Mouse (Mus musculus) thymus, postnatal 36 days (tissue): Measurements from ENCODE around the gene 9130213A22Rik.

Experiments
- DNase-seq, 2 experiments: peaks; one replicate each; pipeline ENCODE4 v3.0.0; 2022; ENCODE audit warnings: mixed read lengths in 2 of 2

The 9130213A22Rik gene

DNA sequence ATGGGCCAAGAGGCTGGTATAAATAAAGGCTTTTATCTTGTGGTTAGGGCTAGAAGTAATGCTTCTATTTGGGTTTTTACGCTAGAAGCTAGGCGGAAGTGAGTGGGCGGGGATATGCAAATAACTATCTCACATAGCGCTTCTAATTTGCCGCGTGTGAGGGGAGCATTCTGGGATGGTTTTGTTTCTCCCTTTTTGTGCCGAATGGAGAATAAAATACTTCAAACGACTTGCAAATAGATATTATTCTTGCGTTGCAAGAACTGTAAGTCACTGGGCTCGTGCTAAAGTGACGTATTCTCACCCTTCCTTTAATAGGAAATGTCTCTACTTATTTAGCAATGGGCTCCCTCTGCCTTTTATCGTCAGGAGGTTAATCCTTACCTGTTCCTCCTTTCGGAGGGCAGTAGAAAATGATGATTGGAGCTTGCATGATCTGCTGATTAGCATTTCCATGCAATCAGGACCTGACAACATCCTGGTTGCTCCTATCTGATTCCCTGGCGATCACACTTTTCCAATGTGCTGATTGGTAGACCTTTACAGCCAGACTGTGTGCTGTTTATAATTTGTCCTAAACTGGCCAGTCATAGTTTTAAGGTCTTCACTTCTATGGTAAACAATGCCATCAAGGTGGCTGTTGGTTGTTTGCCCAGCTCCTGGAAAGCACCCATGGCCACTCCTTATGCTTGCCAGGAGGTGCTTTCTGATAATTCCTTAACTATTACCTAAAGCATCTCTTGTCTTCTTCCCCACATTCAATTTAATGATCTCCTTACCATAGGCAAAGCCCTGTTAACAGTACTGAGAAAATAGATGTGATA, 49.1 kb downstream of the 9130213A22Rik start:
- DNase-seq: peak; percentile 70 to 76

DNA sequence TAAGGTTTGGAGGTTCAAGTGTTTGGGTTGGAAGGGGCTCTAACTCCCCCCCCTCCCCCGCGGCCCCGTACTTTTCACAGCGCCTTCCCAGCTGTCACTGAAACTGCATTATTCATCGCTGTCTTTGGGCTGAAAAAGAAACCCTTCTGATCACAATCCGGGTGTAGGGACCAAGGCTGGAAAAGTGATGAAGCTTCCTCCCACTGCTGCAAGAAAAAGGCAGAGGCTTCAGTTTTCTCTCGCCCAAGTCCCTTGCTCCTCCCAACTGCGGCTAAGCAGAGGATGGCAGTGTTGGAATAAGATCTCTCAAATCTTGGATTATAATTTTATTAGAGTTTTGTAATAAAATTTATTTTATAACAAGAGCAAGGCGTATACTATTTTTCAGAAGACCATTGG, 49.7 kb downstream of the 9130213A22Rik start:
- no peak for DNase-seq

DNA sequence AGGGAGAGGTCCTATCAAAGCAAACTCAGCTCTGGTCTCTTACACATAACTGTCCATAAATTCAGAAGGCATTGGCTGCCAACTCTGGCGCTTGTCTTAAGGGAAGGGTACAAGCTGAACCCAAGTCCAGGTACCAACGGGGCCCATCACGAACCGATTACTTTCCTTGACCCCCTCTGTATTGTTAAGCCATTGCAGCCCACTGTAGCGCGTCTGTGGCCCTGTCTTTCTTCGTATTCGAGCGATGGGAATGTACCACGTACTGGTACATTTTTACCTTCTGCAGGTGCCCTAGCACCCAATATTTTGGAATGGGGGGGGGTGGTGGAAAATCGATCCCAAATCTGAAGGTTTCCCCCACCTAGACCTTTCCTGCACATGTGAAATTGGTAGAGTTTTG, 50.2 kb downstream of the 9130213A22Rik start:
- DNase-seq: no peak

DNA sequence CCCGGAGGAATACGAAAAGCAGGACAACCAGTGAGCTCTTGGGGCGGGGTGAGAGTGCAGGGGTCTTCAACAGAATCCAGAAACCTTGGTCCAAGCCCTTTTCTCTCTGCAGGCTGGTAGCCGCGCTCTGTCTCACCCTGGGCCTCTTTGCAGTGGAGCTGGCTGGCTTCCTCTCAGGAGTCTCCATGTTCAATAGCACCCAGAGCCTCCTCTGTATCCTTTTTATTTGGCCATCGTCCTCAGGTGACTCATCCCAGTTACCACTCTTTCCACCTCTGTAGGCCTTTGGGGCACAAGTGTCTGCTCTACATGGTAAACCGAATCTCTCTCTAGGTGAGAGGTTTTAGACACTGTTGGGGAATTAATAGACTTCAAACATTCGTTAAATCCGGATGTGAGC, 51.1 kb downstream of the 9130213A22Rik start:
- no peak for DNase-seq

DNA sequence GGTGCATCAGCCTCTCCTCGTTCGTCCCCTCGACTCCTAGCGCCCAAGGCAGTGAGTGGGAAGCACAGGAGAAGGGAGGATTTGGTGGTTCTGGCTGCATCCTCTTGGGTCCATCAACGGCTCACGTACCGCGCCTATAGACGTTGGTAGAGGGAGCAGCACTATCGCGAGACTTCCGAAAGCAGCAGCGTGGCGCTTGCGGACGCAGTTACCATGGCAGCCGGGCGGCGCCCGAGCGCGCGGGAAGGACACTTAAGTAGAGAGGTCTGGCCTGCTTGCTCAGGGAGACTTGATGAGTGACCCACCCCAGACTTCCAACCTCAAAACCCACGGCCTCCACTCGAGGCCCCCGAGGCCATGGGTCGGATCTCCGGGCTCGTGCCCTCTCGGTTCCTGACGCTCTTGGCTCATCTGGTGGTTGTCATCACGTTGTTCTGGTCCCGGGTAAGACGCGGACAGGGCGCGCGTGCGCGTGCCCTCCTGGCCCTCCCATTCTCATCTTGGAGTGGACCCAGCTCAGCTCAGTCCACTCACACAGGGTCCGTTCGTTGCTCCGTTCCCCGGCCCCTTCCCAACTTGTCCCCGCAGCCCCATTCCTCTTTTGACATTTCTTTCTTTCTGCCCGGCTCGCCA, 51.7 kb downstream of the 9130213A22Rik start, which contains the start of gene Tmem107:
TSS of gene Tmem107 (plus strand) at position 217 of the 633 bp plus-strand sequence.
- peak; percentile 89 to 92 for DNase-seq

DNA sequence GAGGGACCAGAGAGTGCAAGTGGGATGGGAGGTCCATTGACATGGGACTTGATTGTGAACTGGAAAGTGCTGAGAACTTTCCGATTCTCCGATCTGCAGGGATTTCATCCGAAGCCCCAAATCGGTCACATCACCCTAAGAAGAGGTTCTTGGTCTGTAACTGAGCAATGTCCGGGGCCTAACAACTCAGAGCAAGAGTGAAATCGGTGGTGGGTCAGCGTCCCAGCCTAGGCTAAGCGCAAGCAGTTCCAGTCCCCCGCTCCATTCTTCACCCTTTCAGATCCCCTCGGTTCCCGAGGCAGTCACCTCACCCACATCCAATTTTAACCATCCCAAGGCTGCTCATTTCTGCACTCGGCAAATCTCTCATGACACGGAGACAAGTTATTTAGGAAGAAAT, 52.3 kb downstream of the 9130213A22Rik start:
- no peak for DNase-seq
